Mouse (Mus musculus) midbrain, embryonic 11.5 days (tissue): Measurements from ENCODE around the gene Slc6a11. TPM values are rescaled to one million over a fixed set of nuclear protein-coding genes. Genes with fewer than 3 reads are reported as not detected.

Experiments used
- ATAC-seq: fragments of 200-750 bp; cut with Nextera tagmentation; 2 replicates; pipeline ENCODE4 v1.8.0; 2017; ENCODE audit warnings: moderate TSS enrichment, moderate library complexity; ENCODE audit not compliant: low FRiP score
- DNase-seq: peaks from one replicate; pipeline ENCODE4 v3.0.0; 2015; ENCODE audit warnings: low spot score; ENCODE audit errors: missing footprints
- H3K27ac ChIP-seq: fragments of 300-500 bp; sonication (generic); 2 replicates; pipeline ENCODE4 v1.5.1; 2014; ENCODE audit warnings: low read depth, low read length
- H3K27me3 ChIP-seq: fragments of 300-500 bp; sonication (generic); 2 replicates; pipeline ENCODE4 v1.6.1; 2014; ENCODE audit warnings: mild to moderate bottlenecking, low read length, moderate library complexity, mixed read lengths; ENCODE audit not compliant: control insufficient read depth, insufficient read depth
- H3K36me3 ChIP-seq: fragments of 300-500 bp; sonication (generic); 2 replicates; pipeline ENCODE4 v1.6.1; 2014; ENCODE audit warnings: mild to moderate bottlenecking, low read length, moderate library complexity, mixed read lengths; ENCODE audit not compliant: control insufficient read depth, insufficient read depth
- H3K4me1 ChIP-seq: fragments of 300-500 bp; sonication (generic); 2 replicates; pipeline ENCODE4 v1.6.1; 2014; ENCODE audit warnings: low read length; ENCODE audit not compliant: control insufficient read depth, insufficient read depth
- H3K4me2 ChIP-seq: fragments of 300-500 bp; sonication (generic); 2 replicates; pipeline ENCODE4 v1.6.1; 2014; ENCODE audit warnings: mild to moderate bottlenecking, moderate library complexity
- H3K4me3 ChIP-seq: fragments of 300-500 bp; sonication (generic); 2 replicates; pipeline ENCODE4 v1.5.1; 2014; ENCODE audit warnings: low read depth, low read length
- H3K9ac ChIP-seq: fragments of 300-500 bp; sonication (generic); 2 replicates; pipeline ENCODE4 v1.6.1; 2014; ENCODE audit warnings: low read length
- H3K9me3 ChIP-seq: fragments of 300-500 bp; sonication (generic); 2 replicates; pipeline ENCODE4 v1.6.1; 2016; ENCODE audit warnings: low read length; ENCODE audit not compliant: control insufficient read depth
- WGBS: fragments of 180-500 bp; shearing (Covaris S2); extraction: QIAGEN DNeasy Blood & Tissue Kit; methylation state at CpG from one replicate; pipeline ENCODE4 v1.1.7; 2014; 5-methylcytosine and 5-hydroxymethylcytosine counted together
- polyA plus RNA-seq: library from polyadenylated mRNA; unstranded; fragments of >200 nt; fragmentation: Nextera tagmentation; extraction: Ambion mirVana; gene quantifications from 2 replicates; pipeline ENCODE4 v1.2.1, GENCODE M21; 2014

Gene Slc6a11
- polyA plus RNA-seq, 1 experiment from 2014 or later, result 0.89 TPM

GRCm38 (mm10) chr6:114267979-114268378 lies 136.9 kb downstream of the Slc6a11 start:
- ATAC-seq (no peak), DNase-seq (no peak)
- Histone ChIP-seq H3K9me3 (no peaks in the 10 kb centered on the region), H3K36me3 (no peaks in the 10 kb centered on the region), H3K27ac (no peak overlapping the region), H3K9ac (no peak overlapping the region), H3K4me1 (no peaks in the 10 kb centered on the region), H3K4me3 (no peak overlapping the region), H3K4me2 (no peak overlapping the region), H3K27me3 (no peaks in the 10 kb centered on the region)
- 40% methylated on average over 4 of the region's 4 CpGs for WGBS

GRCm38 (mm10) chr6:114269589-114269988 lies 138.5 kb downstream of the Slc6a11 start:
- no peaks in the 10 kb centered on the region for H3K27me3 ChIP-seq
- H3K9ac ChIP-seq, result no peak overlapping the region
- H3K4me2 ChIP-seq, result no peak overlapping the region
- 76% methylated on average over 2 of the region's 2 CpGs for WGBS
- H3K36me3 ChIP-seq, result no peaks in the 10 kb centered on the region
- DNase-seq, result no peak
- no peak overlapping the region for H3K27ac ChIP-seq
- no peaks in the 10 kb centered on the region for H3K4me1 ChIP-seq
- H3K4me3 ChIP-seq, result no peak overlapping the region
- no peaks in the 10 kb centered on the region for H3K9me3 ChIP-seq
- no peak for ATAC-seq

- H3K4me1 ChIP-seq, result no peaks in the 10 kb centered on the region
- H3K4me2 ChIP-seq, result no peak overlapping the region
- no peak for DNase-seq
- no peak overlapping the region for H3K27ac ChIP-seq
- no peak for ATAC-seq
- H3K27me3 ChIP-seq, result no peaks in the 10 kb centered on the region
- WGBS, result 79% methylated on average over 5 of the region's 5 CpGs
- H3K9ac ChIP-seq, result no peak overlapping the region
- H3K9me3 ChIP-seq, result no peaks in the 10 kb centered on the region
- H3K36me3 ChIP-seq, result no peaks in the 10 kb centered on the region
- no peak overlapping the region for H3K4me3 ChIP-seq
These were observed 139.8 kb downstream of the Slc6a11 start for GRCm38 (mm10) chr6:114270799-114271198.

GRCm38 (mm10) chr6:114272279-114272678 lies 141.2 kb downstream of the Slc6a11 start:
- ATAC-seq (no peak), DNase-seq (no peak)
- H3K27ac ChIP-seq, result no peak overlapping the region
- no peaks in the 10 kb centered on the region for H3K27me3 ChIP-seq
- H3K4me2 ChIP-seq, result no peak overlapping the region
- 85% methylated on average over 15 of the region's 15 CpGs for WGBS
- H3K4me3 ChIP-seq, result no peak overlapping the region
- no peaks in the 10 kb centered on the region for H3K4me1 ChIP-seq
- no peaks in the 10 kb centered on the region for H3K36me3 ChIP-seq
- H3K9ac ChIP-seq, result no peak overlapping the region
- H3K9me3 ChIP-seq, result no peaks in the 10 kb centered on the region

- WGBS, result 70% methylated on average over 14 of the region's 14 CpGs
- H3K36me3 ChIP-seq, result no peaks in the 10 kb centered on the region
- ATAC-seq (peak; percentile 38; the same call in 1 of the 2 replicates), DNase-seq (no peak)
- H3K9ac ChIP-seq, result no peak overlapping the region
- no peaks in the 10 kb centered on the region for H3K4me1 ChIP-seq
- no peak overlapping the region for H3K4me3 ChIP-seq
- no peaks in the 10 kb centered on the region for H3K9me3 ChIP-seq
- no peaks in the 10 kb centered on the region for H3K27me3 ChIP-seq
- no peak overlapping the region for H3K27ac ChIP-seq
- no peak overlapping the region for H3K4me2 ChIP-seq
These were observed 143.1 kb downstream of the Slc6a11 start for GRCm38 (mm10) chr6:114273997-114274728.

- Histone ChIP-seq H3K27me3 (no peaks in the 10 kb centered on the region), H3K9me3 (no peaks in the 10 kb centered on the region), H3K9ac (no peak overlapping the region), H3K4me2 (no peak overlapping the region), H3K36me3 (no peaks in the 10 kb centered on the region), H3K4me1 (no peaks in the 10 kb centered on the region), H3K27ac (no peak overlapping the region), H3K4me3 (no peak overlapping the region)
- 66% methylated on average over 8 of the region's 8 CpGs for WGBS
- no peak for ATAC-seq
- no peak for DNase-seq
These were observed 144.8 kb downstream of the Slc6a11 start for GRCm38 (mm10) chr6:114275800-114276199.

GRCm38 (mm10) chr6:114282469-114283277 lies 151.6 kb downstream of the Slc6a11 start, which contains the start of gene Slc6a1:
Gene Slc6a1 (plus strand): TSS chr6:114282635.
- Histone ChIP-seq H3K4me1 (peaks cover 12% of the 10 kb centered on the region), H3K27me3 (peaks cover 44% of the 10 kb centered on the region)
- WGBS, result 1% methylated on average over 51 of the region's 51 CpGs

GRCm38 (mm10) chr6:114283278-114283770 lies 152.3 kb downstream of the Slc6a11 start:
- Histone ChIP-seq H3K4me2 (peak overlapping the region; percentile 52), H3K4me1 (peaks cover 12% of the 10 kb centered on the region), H3K4me3 (peak overlapping the region; percentile 48), H3K27me3 (peaks cover 44% of the 10 kb centered on the region), H3K9me3 (no peaks in the 10 kb centered on the region), H3K9ac (peak overlapping the region; percentile 61), H3K36me3 (no peaks in the 10 kb centered on the region), H3K27ac (no peak overlapping the region)
- ATAC-seq, result no peak
- peak; percentile 93 for DNase-seq
- 17% methylated on average over 8 of the region's 8 CpGs for WGBS

More at GRCm38 (mm10) chr6:114282469-114283277, 151.6 kb downstream of the Slc6a11 start, which contains the start of gene Slc6a1:
- no peaks in the 10 kb centered on the region for H3K36me3 ChIP-seq
- ATAC-seq (peak; percentile 90), DNase-seq (peak; percentile 96)
- H3K27ac ChIP-seq, result no peak within 1 kb of the TSS
- peak within 1 kb of the TSS; percentile 52 for H3K4me2 ChIP-seq
- peak within 1 kb of the TSS; percentile 61 for H3K9ac ChIP-seq
- no peaks in the 10 kb centered on the region for H3K9me3 ChIP-seq
- peak within 1 kb of the TSS; percentile 48 for H3K4me3 ChIP-seq
